Mouse (Mus musculus) testis, adult 2 months (tissue): Measurements from ENCODE around the gene Arl8b.

Source experiments
- CTCF ChIP-seq: fragments of 200-500 bp; IDR thresholded peaks from 2 replicates; pipeline ENCODE4 v1.5.1; 2012; ENCODE audit warnings: low read depth, mild to moderate bottlenecking, inconsistent platforms, low read length, moderate library complexity; ENCODE audit not compliant: control insufficient read depth, insufficient read depth, insufficient replicate concordance
- POLR2A ChIP-seq: fragments of 200-500 bp; IDR thresholded peaks from 2 replicates; pipeline ENCODE4 v1.6.1; 2012; ENCODE audit warnings: low read depth, mild to moderate bottlenecking, inconsistent platforms, low read length, moderate library complexity; ENCODE audit not compliant: control insufficient read depth

DNA sequence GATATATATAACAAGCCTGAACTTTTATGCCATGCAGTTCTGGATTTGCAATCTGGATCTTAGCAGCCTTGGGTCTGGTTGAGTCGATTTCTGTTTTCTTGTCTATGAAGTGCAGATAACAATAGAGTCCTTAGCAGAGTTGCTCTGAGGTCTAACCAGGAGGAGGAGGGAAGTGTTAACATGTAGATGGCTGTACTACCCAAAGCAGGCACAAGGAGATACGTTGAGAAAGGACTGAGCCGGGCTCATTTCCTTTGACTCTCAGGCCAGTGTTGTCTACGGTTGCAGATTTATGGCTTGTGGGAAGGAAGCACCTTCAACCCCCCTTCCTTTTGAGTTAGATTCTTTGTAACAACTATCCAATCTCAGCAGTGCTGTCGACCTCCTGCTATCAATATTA, 1.9 kb downstream of the Arl8b start:
- TF ChIP-seq CTCF (no peak), POLR2A (no peak)
